In the genomic region with DNA sequence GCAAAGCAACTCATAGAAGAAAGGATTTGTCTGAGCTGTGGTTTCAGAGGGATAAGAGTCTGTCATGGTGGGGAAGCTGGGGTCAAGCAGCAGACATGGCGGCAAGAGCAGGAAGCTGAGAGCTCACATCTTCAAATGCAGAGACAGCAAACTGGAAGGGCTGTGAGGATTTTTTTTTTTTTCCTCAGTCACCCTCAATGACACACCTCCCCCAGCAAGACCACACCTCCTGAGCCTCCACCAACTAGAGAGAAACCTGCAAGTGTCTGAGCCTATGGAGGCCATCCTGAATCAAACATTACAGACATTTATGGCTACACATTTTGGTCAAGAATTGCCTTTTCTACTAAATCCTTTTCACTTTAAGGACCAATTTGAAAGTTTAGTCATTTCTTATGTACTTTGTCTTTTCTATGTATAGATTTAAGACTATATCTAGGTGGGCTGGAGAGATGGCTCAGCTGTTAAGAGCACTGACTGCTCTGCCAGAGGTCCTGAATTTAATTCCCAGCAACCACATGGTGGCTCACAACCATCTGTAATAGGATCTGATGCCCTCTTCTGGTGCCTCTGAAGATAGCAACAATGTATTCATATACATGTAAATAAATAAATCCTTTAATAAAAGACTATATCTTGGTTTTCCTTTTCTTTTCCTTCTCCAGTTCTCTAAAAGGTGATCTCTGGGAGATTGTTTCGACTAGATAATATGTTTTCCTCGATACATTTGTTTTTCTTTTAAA, we compare ENCODE assay signal across 24 mouse cellular contexts. TPM values are rescaled to one million over a fixed set of nuclear protein-coding genes. Genes with fewer than 3 reads are reported as not detected.
DNase-seq lines count a peak whose midpoint lies in the region; ATAC-seq and TF ChIP-seq lines count a peak whose summit lies in the region.
"Had no signal": no experiment of that assay in that cellular context is flagged by ENCODE, and none has a peak within 500 bp of the region (broad histone marks: within the 10 kb centered on the region; RNA-seq: fewer than 3 reads in every experiment).

No protein-coding gene starts in this region.

- no peaks in the 10 kb centered on the region for H3K27me3 ChIP-seq in thymus, adult 2 months (ENCODE audit: control insufficient read depth, insufficient read depth, low read length)
- peaks cover 6% of the 10 kb centered on the region for H3K27me3 ChIP-seq in Patski
- H3K27me3 ChIP-seq: heart, embryonic 13.5 days; lung, embryonic 15.5 days; neural tube, embryonic 15.5 days had no signal

- no peak for DNase-seq in layer of hippocampus, adult 2 months (ENCODE audit: low spot score in 2 of 2)
- DNase-seq in layer of hippocampus, adult 8-10 months (ENCODE audit: low spot score in 2 of 2) = no peak
- peak; percentile 11 for DNase-seq in thymus, postnatal 14 days
- no peak for DNase-seq in thymus, adult 2 months
- no peak for DNase-seq in Patski (ENCODE audit: low read depth, low spot score)
- DNase-seq in kidney, adult 9 months = no peak
- DNase-seq in embryo, embryonic 9.5 days (ENCODE audit: extremely low spot score) = no peak
- DNase-seq: adrenal gland, postnatal 25 days; cerebellum, adult 11 months; cerebellum, postnatal 25 days; heart, adult 18-20 months; kidney, adult 11 months; kidney, postnatal 10 days; midbrain, embryonic 14.5 days; spleen, adult 18-20 months; thymus, adult 18-20 months had no signal

- CTCF ChIA-PET in Patski (lab: Charles Lee) = no interaction called here

- peak; percentile 55 for TF ChIP-seq CTCF in layer of hippocampus, adult 2 months (conservative IDR thresholded peaks at IDR 0.05)
- no peak for TF ChIP-seq CTCF in thymus, adult 2 months (IDR thresholded peaks at IDR 0.05; ENCODE audit: borderline replicate concordance, control insufficient read depth, extremely low read depth, insufficient read depth, low read length, poor library complexity)
- TF ChIP-seq CTCF in Patski (IDR thresholded peaks at IDR 0.05) = peak; percentile 46

- no peak overlapping the region for H3K27ac ChIP-seq in layer of hippocampus, adult 2 months
- no peak overlapping the region for H3K27ac ChIP-seq in thymus, adult 2 months (ENCODE audit: control insufficient read depth, insufficient read depth, low read length)
- H3K27ac ChIP-seq: heart, embryonic 13.5 days; hindbrain, embryonic 14.5 days; liver, embryonic 12.5 days; lung, embryonic 15.5 days; neural tube, embryonic 15.5 days had no signal

- H3K4me3 ChIP-seq in layer of hippocampus, adult 2 months = no peak overlapping the region
- H3K4me3 ChIP-seq in thymus, adult 2 months (ENCODE audit: control insufficient read depth, insufficient read depth, low read length) = no peak overlapping the region
- H3K4me3 ChIP-seq: heart, embryonic 13.5 days; liver, embryonic 12.5 days; lung, embryonic 15.5 days; megakaryocyte, embryonic 14.5 days; neural tube, embryonic 15.5 days had no signal

- in situ Hi-C loops in Patski (cut with MboI; ENCODE audit: low pct_unique_long_range_greater_than_20kb) = no loop called here

- H3K36me3 ChIP-seq in thymus, adult 2 months (ENCODE audit: control insufficient read depth, insufficient read depth, low read length) = no peaks in the 10 kb centered on the region
- H3K36me3 ChIP-seq: heart, embryonic 13.5 days; liver, embryonic 12.5 days; lung, embryonic 15.5 days; neural tube, embryonic 15.5 days had no signal

- no peaks in the 10 kb centered on the region for H3K4me1 ChIP-seq in thymus, adult 2 months (replicated peaks; ENCODE audit: control insufficient read depth, insufficient read depth, low read length)
- H3K4me1 ChIP-seq: heart, embryonic 13.5 days; liver, embryonic 12.5 days; lung, embryonic 15.5 days; neural tube, embryonic 15.5 days had no signal

- WGBS in thymus, adult 2 months = 72% methylated on average over 3 of the region's 3 CpGs

- ATAC-seq in Patski = no peak
- ATAC-seq: liver, embryonic 12.5 days had no signal

- no peak for TF ChIP-seq POLR2A in thymus, adult 2 months (IDR thresholded peaks at IDR 0.05; ENCODE audit: control insufficient read depth, extremely low read depth, insufficient read depth, low read length, poor library complexity)

- POLR2A ChIA-PET in Patski (lab: Charles Lee) = no interaction called here

RNA-seq across cellular contexts. Expression of gene Apobec3, which starts 24.0 kb away (rescaled TPM):
- 1 to 10 TPM; 5.5 to 5.8 TPM for total RNA-seq in layer of hippocampus, adult 2 months (2021)
- 10 to 100 TPM in 2 of 4 experiments, 1 to 10 TPM in 2; 5.3 to 11.9 (median 8.3) TPM for total RNA-seq in layer of hippocampus, adult 8-10 months (2022)
- polyA plus RNA-seq in thymus, adult 2 months (2012; rRNA removed) = 92.3 and 98.5 TPM in 2 replicates
- 10.5 TPM for polyA plus RNA-seq in Patski (2021)

RNA-seq across cellular contexts. Expression of gene Cbx6, which starts 32.9 kb away (rescaled TPM):
- 100 to 1,000 TPM; 336 to 347 TPM for total RNA-seq in layer of hippocampus, adult 2 months (2021)
- total RNA-seq in layer of hippocampus, adult 8-10 months (2022) = 100 to 1,000 TPM; 261 to 307 (median 292) TPM
- polyA plus RNA-seq in thymus, adult 2 months (2012; rRNA removed) = 136 and 145 TPM in 2 replicates
- 75.9 TPM for polyA plus RNA-seq in Patski (2021)

RNA-seq across cellular contexts. Expression of gene Npcd, which starts 33.4 kb away (rescaled TPM):
- 10 to 100 TPM; 11.9 to 22.4 TPM for total RNA-seq in layer of hippocampus, adult 2 months (2021)
- 10 to 100 TPM in 2 of 4 experiments, 1 to 10 TPM in 2; 2.8 to 19.9 (median 12.1) TPM for total RNA-seq in layer of hippocampus, adult 8-10 months (2022)
- 0.55 TPM in 1 of 2 replicates, not detected in the other for polyA plus RNA-seq in thymus, adult 2 months (2012; rRNA removed)
- 2.1 TPM for polyA plus RNA-seq in Patski (2021)
- polyA plus RNA-seq: forebrain, embryonic 11.5 days; heart, embryonic 13.5 days; limb, embryonic 11.5 days; liver, embryonic 12.5 days; midbrain, embryonic 14.5 days had no signal
